Comparison of ENCODE assay signal across 11 mouse cellular contexts in genomic region chr5:130218336-130218735, GRCm38 (mm10).
"Had no signal": no experiment of that assay in that cellular context is flagged by ENCODE, and none has a peak within 500 bp of the region (broad histone marks: within the 10 kb centered on the region; RNA-seq: fewer than 3 reads in every experiment).

No protein-coding gene starts in this region.

- H3K27ac ChIP-seq: limb, embryonic 15.5 days; liver, embryonic 13.5 days; lung, embryonic 15.5 days; midbrain, embryonic 10.5 days; neural tube, embryonic 12.5 days had no signal

- H3K9me3 ChIP-seq: limb, embryonic 15.5 days; lung, embryonic 15.5 days; neural tube, embryonic 12.5 days had no signal

- H3K4me3 ChIP-seq: limb, embryonic 15.5 days; liver, embryonic 13.5 days; lung, embryonic 15.5 days; midbrain, embryonic 10.5 days; neural tube, embryonic 12.5 days had no signal

- ATAC-seq: liver, postnatal 0 days had no signal

- H3K4me2 ChIP-seq: limb, embryonic 15.5 days; liver, embryonic 13.5 days; lung, embryonic 15.5 days; neural tube, embryonic 12.5 days had no signal

- H3K9ac ChIP-seq: limb, embryonic 15.5 days; liver, embryonic 13.5 days; liver, postnatal 0 days; lung, embryonic 15.5 days; neural tube, embryonic 12.5 days had no signal

- H3K27me3 ChIP-seq: limb, embryonic 15.5 days; liver, embryonic 13.5 days; lung, embryonic 15.5 days; neural tube, embryonic 12.5 days had no signal

- DNase-seq: kidney, adult 18-20 months; kidney, postnatal 10 days; kidney, postnatal 4 days; liver, embryonic 13.5 days; liver, postnatal 0 days; midbrain, embryonic 14.5 days; thymus, postnatal 36 days had no signal
